Comparison of ENCODE assay signal across 12 mouse cellular contexts in the genomic region with DNA sequence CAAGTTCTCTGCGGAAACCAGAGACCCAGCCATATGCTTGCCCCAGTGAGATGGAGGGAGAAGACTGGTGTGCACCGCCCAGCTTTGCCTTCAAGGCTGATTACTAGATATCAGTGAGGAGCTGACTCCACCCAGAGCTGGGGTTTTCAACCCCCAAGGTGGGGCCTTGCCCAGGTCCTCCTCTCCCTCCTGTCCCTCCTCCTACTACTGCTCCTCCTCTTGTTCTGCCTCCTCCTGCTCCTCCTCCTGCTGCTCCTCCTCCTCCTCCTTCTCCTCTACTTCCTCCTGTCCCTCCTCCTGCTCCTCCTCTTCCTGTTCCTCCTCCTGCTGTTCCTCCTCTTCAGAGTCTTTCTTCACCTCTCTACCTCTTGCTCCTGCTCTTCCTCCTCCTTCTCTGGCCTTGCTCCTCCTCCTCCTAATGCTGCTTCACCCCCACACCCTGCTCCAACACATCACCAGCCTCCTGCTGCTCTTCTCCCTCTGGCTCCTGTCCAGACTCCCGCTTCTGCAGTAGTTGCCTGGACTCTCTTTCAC. TPM values are rescaled to one million over a fixed set of nuclear protein-coding genes. Genes with fewer than 3 reads are reported as not detected.
A peak's percentile ranks its signal among the peaks of the same experiment; 100 is the strongest.
DNase-seq lines count a peak whose midpoint lies in the region; ATAC-seq and TF ChIP-seq lines count a peak whose summit lies in the region.
"Had no signal": no experiment of that assay in that cellular context is flagged by ENCODE, and none has a peak within 500 bp of the region (broad histone marks: within the 10 kb centered on the region; RNA-seq: fewer than 3 reads in every experiment).

No protein-coding gene starts in this region.

- no peaks in the 10 kb centered on the region for H3K36me3 ChIP-seq in CH12.LX (replicated peaks in 1 of 2; ENCODE audit: control insufficient read depth in 1 of 2, insufficient read depth in 1 of 2, low read length in 1 of 2)
- H3K36me3 ChIP-seq in intestine, embryonic 16.5 days (ENCODE audit: control insufficient read depth, insufficient read depth, low read length): no peaks in the 10 kb centered on the region
- H3K36me3 ChIP-seq in liver, embryonic 13.5 days: no peaks in the 10 kb centered on the region
- H3K36me3 ChIP-seq in embryonic facial prominence, embryonic 10.5 days (replicated peaks): no peaks in the 10 kb centered on the region

- peaks cover 0 to 12% of the 10 kb centered on the region in 2 experiments; a peak in 1 of 4 replicates for H3K4me1 ChIP-seq in CH12.LX (ENCODE audit: control insufficient read depth in 1 of 2, insufficient read depth in 2 of 2)
- H3K4me1 ChIP-seq in intestine, embryonic 16.5 days (ENCODE audit: control insufficient read depth, insufficient read depth, low read length): peaks cover 13% of the 10 kb centered on the region; the same call in 1 of the 2 replicates
- H3K4me1 ChIP-seq in liver, embryonic 13.5 days (replicated peaks): peaks cover 19% of the 10 kb centered on the region
- no peaks in the 10 kb centered on the region for H3K4me1 ChIP-seq in embryonic facial prominence, embryonic 10.5 days

- no peak for TF ChIP-seq RAD21 in CH12.LX (IDR thresholded peaks at IDR 0.05; ENCODE audit: low read depth, low read length)

- WGBS in intestine, embryonic 16.5 days: 54% methylated on average over 3 of the region's 3 CpGs
- WGBS in liver, embryonic 13.5 days (ENCODE audit: insufficient replicate concordance): 48% methylated on average over 3 of the region's 3 CpGs
- 89% methylated on average over 3 of the region's 3 CpGs for WGBS in embryonic facial prominence, embryonic 10.5 days

- in situ Hi-C loops in CH12.LX (cut with MboI; ENCODE audit: low pct_ligation_motif_present, low pct_unique_long_range_greater_than_20kb, low sequenced_read_pairs): no loop called here

- peaks cover 16% of the 10 kb centered on the region for H3K27me3 ChIP-seq in CH12.LX (replicated peaks)
- H3K27me3 ChIP-seq in intestine, embryonic 16.5 days (replicated peaks; ENCODE audit: control insufficient read depth, insufficient read depth, low read length): no peaks in the 10 kb centered on the region
- H3K27me3 ChIP-seq in liver, embryonic 13.5 days: no peaks in the 10 kb centered on the region
- H3K27me3 ChIP-seq in embryonic facial prominence, embryonic 10.5 days (replicated peaks; ENCODE audit: low read depth, poor library complexity, severe bottlenecking): no peaks in the 10 kb centered on the region

- TF ChIP-seq POLR2A in CH12.LX (IDR thresholded peaks at IDR 0.05; ENCODE audit: low read depth, low read length): no peak; the same call in 1 of the 2 replicates

- H3K4me2 ChIP-seq in CH12.LX (ENCODE audit: insufficient read depth, low read depth, poor library complexity, severe bottlenecking): no peak overlapping the region
- peak overlapping the region; percentile 44 for H3K4me2 ChIP-seq in intestine, embryonic 16.5 days (ENCODE audit: low read depth, low read length)
- H3K4me2 ChIP-seq in liver, embryonic 13.5 days: no peak overlapping the region

- dilution Hi-C loops in CH12.LX (cut with MboI; ENCODE audit: extremely low pct_ligation_motif_present, extremely low pct_unique_long_range_greater_than_20kb, low sequenced_read_pairs): no loop called here

- no peak overlapping the region for H3K27ac ChIP-seq in CH12.LX (ENCODE audit: insufficient read depth, low read depth)
- peak overlapping the region; percentile 94 for H3K27ac ChIP-seq in intestine, embryonic 16.5 days (ENCODE audit: low read length)
- H3K27ac ChIP-seq in liver, embryonic 13.5 days: peak overlapping the region; percentile 1; the same call in 1 of the 2 replicates
- no peak overlapping the region for H3K27ac ChIP-seq in embryonic facial prominence, embryonic 10.5 days (replicated peaks)
- H3K27ac ChIP-seq in layer of hippocampus, adult 2 months: no peak overlapping the region

- no peak overlapping the region for H3K9ac ChIP-seq in CH12.LX (ENCODE audit: insufficient read depth, low read depth)
- 0 out of 2 replicates have a peak overlapping the region, but pooled peaks have one; percentile 27 for H3K9ac ChIP-seq in intestine, embryonic 16.5 days (ENCODE audit: low read depth, low read length)
- no peak overlapping the region for H3K9ac ChIP-seq in liver, embryonic 13.5 days

- H3K79me2 ChIP-seq in CH12.LX (replicated peaks; ENCODE audit: control insufficient read depth, extremely low read depth, insufficient read depth, poor library complexity, severe bottlenecking): no peaks in the 10 kb centered on the region

- DNase-seq in 3134 (ENCODE audit: extremely low read depth, insufficient read length, low spot score) (peak; percentile 67), CH12.LX (ENCODE audit: extremely low read depth) (peak; percentile 35)
- no peak for DNase-seq in liver, embryonic 13.5 days
- DNase-seq in gastrocnemius, adult 18-20 months (ENCODE audit: low spot score): no peak
- DNase-seq in embryonic facial prominence, embryonic 10.5 days (ENCODE audit: low spot score): no peak
- DNase-seq in layer of hippocampus, adult 2 months (ENCODE audit: low spot score in 2 of 2): no peak
- DNase-seq in thymus, postnatal 4 days: no peak
- DNase-seq: adrenal gland, adult 8-10 months had no signal

- peak; percentile 87 for ATAC-seq in intestine, embryonic 16.5 days
- peak; percentile 77 for ATAC-seq in liver, embryonic 13.5 days (ENCODE audit: low read depth)

- TF ChIP-seq CTCF in CH12.LX (conservative IDR thresholded peaks at IDR 0.05 in 1 of 2, IDR thresholded peaks at IDR 0.05 in 1 of 2; ENCODE audit: low read depth in 2 of 2, low read length in 2 of 2): no peak
- TF ChIP-seq CTCF in layer of hippocampus, adult 2 months (conservative IDR thresholded peaks at IDR 0.05): no peak

- no peaks in the 10 kb centered on the region for H3K9me3 ChIP-seq in CH12.LX (replicated peaks; ENCODE audit: low read length)
- no peaks in the 10 kb centered on the region for H3K9me3 ChIP-seq in intestine, embryonic 16.5 days (ENCODE audit: control insufficient read depth, low read length)
- H3K9me3 ChIP-seq in liver, embryonic 13.5 days (replicated peaks): no peaks in the 10 kb centered on the region
- H3K9me3 ChIP-seq in embryonic facial prominence, embryonic 10.5 days: no peaks in the 10 kb centered on the region

- TF ChIP-seq EP300 in CH12.LX (IDR thresholded peaks at IDR 0.05; ENCODE audit: low read length): no peak

- peak overlapping the region in 2 of 3 experiments; percentile 23 to 40 for H3K4me3 ChIP-seq in CH12.LX (replicated peaks in 1 of 3; ENCODE audit: low read depth in 2 of 3, low read length in 2 of 3, poor library complexity in 1 of 3)
- H3K4me3 ChIP-seq in intestine, embryonic 16.5 days (ENCODE audit: low read length): peak overlapping the region; percentile 23
- H3K4me3 ChIP-seq in liver, embryonic 13.5 days (replicated peaks): no peak overlapping the region
- H3K4me3 ChIP-seq in embryonic facial prominence, embryonic 10.5 days: no peak overlapping the region
- no peak overlapping the region for H3K4me3 ChIP-seq in layer of hippocampus, adult 2 months

TF ChIP-seq in CH12.LX, 34 proteins besides CTCF, POLR2A, EP300 and RAD21 (continues in another document):
- no peak for TF ChIP-seq MAZ (IDR thresholded peaks at IDR 0.05; ENCODE audit: low read depth, low read length)
- TF ChIP-seq HCFC1 (IDR thresholded peaks at IDR 0.05; ENCODE audit: low read depth, low read length): no peak
- TF ChIP-seq PAX5 (IDR thresholded peaks at IDR 0.05; ENCODE audit: low read length): no peak
- TF ChIP-seq MYC (IDR thresholded peaks at IDR 0.05; ENCODE audit: low read depth, low read length): no peak
- TF ChIP-seq ZC3H11A (IDR thresholded peaks at IDR 0.05; ENCODE audit: low read depth, low read length): no peak
- TF ChIP-seq KAT2A (IDR thresholded peaks at IDR 0.05; ENCODE audit: insufficient replicate concordance, low read length): no peak
- TF ChIP-seq SIN3A (IDR thresholded peaks at IDR 0.05; ENCODE audit: low read length): no peak

RNA-seq across cellular contexts. Expression of a gene that starts 9.4 kb away (rescaled TPM):
- total RNA-seq in CH12.LX (2012; rRNA removed) (not detected in 2 replicates), CH12.LX (2014; rRNA removed) (not detected in 2 replicates)
- not detected in 2 replicates for polyA plus RNA-seq in CH12.LX (2012; ENCODE audit: insufficient read length, low read depth)
- 0.86 and 1.1 TPM in 2 replicates for polyA plus RNA-seq in intestine, embryonic 16.5 days (2015; fragmentation: Nextera tagmentation; extraction: Ambion mirVana)
- polyA plus RNA-seq in liver, embryonic 13.5 days (2015; fragmentation: Nextera tagmentation; extraction: Ambion mirVana): 0.47 and 0.70 TPM in 2 replicates
- total RNA-seq in gastrocnemius, adult 18-20 months (2021): under 1 TPM in 1 of 2 experiments, not detected in 1; 0.38 TPM
- not detected in 2 replicates for polyA plus RNA-seq in embryonic facial prominence, embryonic 10.5 days (2016; fragmentation: Nextera tagmentation; extraction: Ambion mirVana)
- total RNA-seq in layer of hippocampus, adult 2 months (2021): not detected
- total RNA-seq: layer of hippocampus, postnatal 10 days had no signal
- polyA plus RNA-seq: embryonic facial prominence, embryonic 11.5 days had no signal

RNA-seq across cellular contexts. Expression of a gene that starts 12.9 kb away (rescaled TPM):
- total RNA-seq in CH12.LX (2012; rRNA removed): not detected in 2 replicates
- not detected in 2 replicates for total RNA-seq in CH12.LX (2014; rRNA removed)
- not detected in 2 replicates for polyA plus RNA-seq in CH12.LX (2012; ENCODE audit: insufficient read length, low read depth)
- polyA plus RNA-seq in intestine, embryonic 16.5 days (2015; fragmentation: Nextera tagmentation; extraction: Ambion mirVana): 0.27 and 0.49 TPM in 2 replicates
- polyA plus RNA-seq in liver, embryonic 13.5 days (2015; fragmentation: Nextera tagmentation; extraction: Ambion mirVana): not detected in 2 replicates
- not detected for total RNA-seq in gastrocnemius, adult 18-20 months (2021)
- not detected in 2 replicates for polyA plus RNA-seq in embryonic facial prominence, embryonic 10.5 days (2016; fragmentation: Nextera tagmentation; extraction: Ambion mirVana)
- not detected for total RNA-seq in layer of hippocampus, adult 2 months (2021)
- total RNA-seq: adrenal gland, adult 8-10 months; gastrocnemius, postnatal 4 days; layer of hippocampus, postnatal 10 days had no signal
- polyA plus RNA-seq: embryonic facial prominence, embryonic 11.5 days had no signal

RNA-seq across cellular contexts. Expression of a gene that starts 19.1 kb away (rescaled TPM):
- total RNA-seq in CH12.LX (2012; rRNA removed) (not detected in 2 replicates), CH12.LX (2014; rRNA removed) (not detected in 2 replicates)
- polyA plus RNA-seq in CH12.LX (2012; ENCODE audit: insufficient read length, low read depth): not detected in 2 replicates
- polyA plus RNA-seq in intestine, embryonic 16.5 days (2015; fragmentation: Nextera tagmentation; extraction: Ambion mirVana): 0.17 and 0.33 TPM in 2 replicates
- not detected in 2 replicates for polyA plus RNA-seq in liver, embryonic 13.5 days (2015; fragmentation: Nextera tagmentation; extraction: Ambion mirVana)
- total RNA-seq in gastrocnemius, adult 18-20 months (2021): not detected
- polyA plus RNA-seq in embryonic facial prominence, embryonic 10.5 days (2016; fragmentation: Nextera tagmentation; extraction: Ambion mirVana): not detected in 2 replicates
- total RNA-seq in layer of hippocampus, adult 2 months (2021): under 1 TPM in 1 of 2 experiments, not detected in 1; 0.12 TPM
- total RNA-seq: gastrocnemius, postnatal 4 days; layer of hippocampus, postnatal 10 days had no signal
- polyA plus RNA-seq: embryonic facial prominence, embryonic 11.5 days had no signal

RNA-seq across cellular contexts. Expression of a gene that starts 29.5 kb away (rescaled TPM):
- total RNA-seq in CH12.LX (2012; rRNA removed): not detected in 2 replicates
- total RNA-seq in CH12.LX (2014; rRNA removed): not detected in 2 replicates
- not detected in 2 replicates for polyA plus RNA-seq in CH12.LX (2012; ENCODE audit: insufficient read length, low read depth)
- polyA plus RNA-seq in intestine, embryonic 16.5 days (2015; fragmentation: Nextera tagmentation; extraction: Ambion mirVana): not detected in 2 replicates
- polyA plus RNA-seq in liver, embryonic 13.5 days (2015; fragmentation: Nextera tagmentation; extraction: Ambion mirVana): not detected in 2 replicates
- total RNA-seq in gastrocnemius, adult 18-20 months (2021): not detected
- not detected in 2 replicates for polyA plus RNA-seq in embryonic facial prominence, embryonic 10.5 days (2016; fragmentation: Nextera tagmentation; extraction: Ambion mirVana)
- not detected for total RNA-seq in layer of hippocampus, adult 2 months (2021)
- total RNA-seq: gastrocnemius, postnatal 4 days; layer of hippocampus, postnatal 10 days had no signal
- polyA plus RNA-seq: embryonic facial prominence, embryonic 11.5 days had no signal

Comparison
In these comparisons a context has a peak if more than half of its experiments do, and no peak if none do; other contexts are left out.
1. DNase-seq: peak in 3134 (single experiment) and CH12.LX (single experiment); none in liver, embryonic 13.5 days (single experiment), gastrocnemius, adult 18-20 months (single experiment), embryonic facial prominence, embryonic 10.5 days (single experiment), layer of hippocampus, adult 2 months (0 of 2) and thymus, postnatal 4 days (single experiment).
2. H3K27ac ChIP-seq: peak in intestine, embryonic 16.5 days (single experiment) and liver, embryonic 13.5 days (single experiment); none in CH12.LX (single experiment), embryonic facial prominence, embryonic 10.5 days (single experiment) and layer of hippocampus, adult 2 months (single experiment).
3. H3K4me3 ChIP-seq: peak in CH12.LX (2 of 3) and intestine, embryonic 16.5 days (single experiment); none in liver, embryonic 13.5 days (single experiment), embryonic facial prominence, embryonic 10.5 days (single experiment) and layer of hippocampus, adult 2 months (single experiment).